Mouse (Mus musculus): ENCODE results near the gene Csn3. TPM values are rescaled to one million over a fixed set of nuclear protein-coding genes. Genes with fewer than 3 reads are reported as not detected.

The Csn3 gene
- total RNA-seq (2017), result not detected in 2 replicates

GRCm38 (mm10) chr5:87925372-87925771 is at the start of gene Csn3:
Csn3 (plus strand) TSS chr5:87925579.
- no peak for ATAC-seq (replicated peaks; ENCODE audit: low read depth, poor library complexity, severe bottlenecking)

- no peak for ATAC-seq (replicated peaks; ENCODE audit: low read depth, poor library complexity, severe bottlenecking)
Observed at GRCm38 (mm10) chr5:87884729-87885128, 40.6 kb upstream of the Csn3 start, which contains the start of gene Odam. Odam (plus strand) TSS chr5:87885029.

- ATAC-seq (replicated peaks; ENCODE audit: low read depth, poor library complexity, severe bottlenecking), result no peak
Observed at GRCm38 (mm10) chr5:87931603-87932002, 6.2 kb downstream of the Csn3 start.

GRCm38 (mm10) chr5:87940752-87941151 is 15.4 kb downstream of the Csn3 start:
- ATAC-seq (replicated peaks; ENCODE audit: low read depth, poor library complexity, severe bottlenecking), result no peak

GRCm38 (mm10) chr5:87942515-87942914 is 17.1 kb downstream of the Csn3 start:
- ATAC-seq (replicated peaks; ENCODE audit: low read depth, poor library complexity, severe bottlenecking), result no peak

GRCm38 (mm10) chr5:87951836-87952235 is 26.5 kb downstream of the Csn3 start:
- ATAC-seq (replicated peaks; ENCODE audit: low read depth, poor library complexity, severe bottlenecking), result no peak

- ATAC-seq (replicated peaks; ENCODE audit: low read depth, poor library complexity, severe bottlenecking), result no peak
Observed at GRCm38 (mm10) chr5:87969201-87969600, 43.8 kb downstream of the Csn3 start, which contains the start of the genes 2310003L06Rik and Gm28434. 2310003L06Rik (plus strand) TSS chr5:87969459. Gm28434 (plus strand) TSS chr5:87969517.

- no peak for ATAC-seq (replicated peaks; ENCODE audit: low read depth, poor library complexity, severe bottlenecking)
Observed at GRCm38 (mm10) chr5:87979139-87979538, 53.8 kb downstream of the Csn3 start, which contains the start of gene Cabs1. Cabs1 (plus strand) TSS chr5:87979439.

Other genes starting within 250 kb of the Csn3 start
- gene Csn2, start 225.9 kb upstream of the Csn3 start, total RNA-seq (2017), result not detected in 2 replicates
- gene Csn1s2a, start 151.0 kb upstream of the Csn3 start, total RNA-seq (2017), result not detected in 2 replicates
- gene Csn1s2b, start 117.5 kb upstream of the Csn3 start, total RNA-seq (2017), result not detected in 2 replicates
- gene Prr27, start 99.9 kb upstream of the Csn3 start, total RNA-seq (2017), result not detected in 2 replicates
- gene Odam, start 40.5 kb upstream of the Csn3 start, total RNA-seq (2017), result not detected in 2 replicates
- not detected in 2 replicates for gene 2310003L06Rik, start 43.9 kb downstream of the Csn3 start, total RNA-seq (2017)
- gene Gm28434, start 43.9 kb downstream of the Csn3 start, total RNA-seq (2017), result not detected in 2 replicates
- not detected in 2 replicates for gene Cabs1, start 53.9 kb downstream of the Csn3 start, total RNA-seq (2017)
- gene Smr3a, start 77.0 kb downstream of the Csn3 start, total RNA-seq (2017), result not detected in 2 replicates
- not detected in 2 replicates for gene Smr2, start 161.0 kb downstream of the Csn3 start, total RNA-seq (2017)
- gene Gm11116, start 186.0 kb downstream of the Csn3 start, total RNA-seq (2017), result not detected in 2 replicates
- gene Gm11115, start 228.5 kb downstream of the Csn3 start, total RNA-seq (2017), result not detected in 2 replicates